Mouse (Mus musculus) adrenal gland, adult (tissue): ENCODE data around the gene Ms4a10.

Experiments
- DNase-seq, 2 experiments: peaks; one replicate each; pipeline ENCODE4 v3.0.0; 2022 to 2023; ENCODE audit warnings: low spot score in 1 of 2; ENCODE audit not compliant: inconsistent age in 2 of 2

The Ms4a10 gene

GRCm38 (mm10) chr19:10920532-10920931 is 53.9 kb downstream of the Ms4a10 start, which contains the start of gene Zp1:
TSS of gene Zp1 (minus strand) at chr19:10920632.
- DNase-seq, result no peak

GRCm38 (mm10) chr19:10918321-10918991 is 56.0 kb downstream of the Ms4a10 start:
- DNase-seq, result no peak

- DNase-seq, result no peak
These were observed 58.0 kb downstream of the Ms4a10 start for GRCm38 (mm10) chr19:10916506-10916905.

DNA sequence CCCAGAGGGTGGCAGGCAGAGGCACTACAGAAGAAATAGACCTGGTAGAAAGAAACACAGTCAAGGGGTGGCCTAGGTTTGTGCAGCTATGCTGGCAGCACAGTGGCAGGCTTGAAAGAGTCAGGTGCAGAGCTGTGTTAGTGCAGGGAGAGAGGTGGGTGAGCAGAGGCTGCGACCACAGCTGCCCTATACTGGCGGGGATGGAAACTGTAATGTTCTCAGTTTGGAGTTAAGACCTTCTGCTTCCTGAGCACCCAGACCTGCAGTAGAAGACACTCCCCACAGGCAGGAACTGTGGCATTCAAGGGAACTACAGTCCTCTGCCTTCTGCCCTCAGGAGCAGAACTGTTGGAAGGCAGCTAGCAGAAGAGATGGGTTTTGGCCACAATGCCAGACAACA is 59.6 kb downstream of the Ms4a10 start:
- no peak for DNase-seq

- DNase-seq, result no peak
These were observed 60.2 kb downstream of the Ms4a10 start for GRCm38 (mm10) chr19:10914291-10914690.
